Mouse (Mus musculus): Measurements from ENCODE around the gene Atad1. TPM values are rescaled to one million over a fixed set of nuclear protein-coding genes. Genes with fewer than 3 reads are reported as not detected.

Gene Atad1
- polyA plus RNA-seq, 1 experiment from 2014 or later: 41.2 TPM

DNA sequence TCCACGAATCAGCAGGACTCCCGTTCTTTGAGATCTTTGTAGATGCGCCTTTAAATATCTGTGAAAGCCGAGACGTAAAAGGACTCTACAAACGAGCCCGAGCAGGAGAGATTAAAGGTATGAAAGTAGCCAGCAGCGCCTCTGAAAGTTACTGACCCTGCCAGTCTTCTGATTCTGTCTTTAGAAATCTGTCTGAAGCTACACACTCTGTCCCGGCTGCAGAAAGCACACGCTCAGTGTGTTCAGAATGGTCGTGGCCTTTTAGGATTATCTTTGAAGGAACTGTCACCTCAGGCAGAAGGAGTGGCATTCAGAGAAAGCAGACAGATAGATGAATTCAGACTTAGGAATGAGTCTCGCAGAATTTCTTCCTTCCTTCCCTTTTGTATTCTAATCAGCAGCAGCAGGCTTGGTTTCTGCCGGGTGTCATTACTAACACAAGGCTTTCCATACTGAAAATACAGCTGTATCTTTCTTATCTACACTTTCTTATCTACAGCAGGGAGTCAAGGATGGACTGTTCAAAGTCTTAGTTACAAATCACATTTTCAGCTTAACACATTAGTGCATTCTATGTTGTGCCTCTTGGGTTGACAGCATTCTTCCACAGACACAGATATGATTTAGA, 101.2 kb downstream of the Atad1 start:
- Histone ChIP-seq H3K4me3 (ENCODE audit: low read depth, low read length) (no peak overlapping the region), H3K9ac (replicated peaks; ENCODE audit: low read depth) (no peak overlapping the region), H3K36me3 (ENCODE audit: insufficient read depth, low read length) (no peaks in the 10 kb centered on the region), H3K9me3 (ENCODE audit: low read length) (no peaks in the 10 kb centered on the region), H3K27me3 (replicated peaks; ENCODE audit: insufficient read depth, low read length) (no peaks in the 10 kb centered on the region), H3K4me1 (ENCODE audit: insufficient read depth, low read depth, low read length) (no peaks in the 10 kb centered on the region), H3K27ac (ENCODE audit: low read length) (no peak overlapping the region), H3K4me2 (replicated peaks; ENCODE audit: low read depth, low read length) (no peak overlapping the region)
- ATAC-seq: no peak
- 39% methylated on average over 13 of the region's 13 CpGs for WGBS
- no peak for TF ChIP-seq EP300 (IDR thresholded peaks at IDR 0.05)
- no peak for TF ChIP-seq CTCF (IDR thresholded peaks at IDR 0.05)
- DNase-seq (ENCODE audit: low spot score): no peak

DNA sequence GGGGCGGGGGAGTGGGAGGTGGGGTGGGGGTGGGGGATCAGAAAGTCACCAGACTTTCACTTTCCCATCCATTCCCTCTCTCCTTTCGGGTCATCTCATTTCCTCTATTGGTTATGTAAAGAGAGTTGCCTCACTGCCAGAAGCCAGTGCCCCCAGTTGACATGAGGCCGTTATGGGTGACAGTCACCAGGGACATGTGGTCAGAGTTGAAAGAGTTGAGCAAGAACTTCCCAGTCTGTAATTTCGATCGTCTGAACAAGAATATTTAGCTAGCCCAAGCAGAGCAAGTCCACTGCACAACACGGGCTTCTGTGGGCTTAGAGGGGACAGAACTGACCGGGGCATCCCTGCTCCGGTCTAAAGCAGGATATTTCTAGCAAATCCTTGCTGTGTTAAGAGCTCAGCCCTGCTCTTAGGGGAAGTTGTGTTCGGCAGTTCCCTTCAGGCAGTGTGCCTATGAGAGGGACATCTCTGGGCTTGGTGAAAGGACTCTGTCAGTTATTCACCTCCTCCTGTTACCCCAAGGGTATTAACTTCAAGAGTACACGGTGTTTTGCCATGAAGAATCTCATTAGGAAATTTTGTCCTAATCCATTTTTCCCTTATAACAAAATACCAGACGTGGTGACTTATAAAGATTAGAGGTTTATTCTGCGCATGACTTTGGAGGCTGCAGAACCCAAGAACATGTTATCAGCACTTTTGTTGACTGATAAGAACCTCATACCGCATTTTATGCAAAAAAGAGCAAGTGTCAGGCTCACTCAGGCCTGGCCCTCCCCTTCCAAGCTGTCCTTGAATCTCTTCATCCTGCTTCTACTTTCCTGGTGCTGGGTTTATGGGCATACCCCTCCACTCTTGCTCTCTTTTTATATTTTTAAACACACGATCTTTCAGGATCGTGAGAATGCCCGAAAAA, 102.0 kb downstream of the Atad1 start:
- no peak overlapping the region for H3K4me3 ChIP-seq (ENCODE audit: low read depth, low read length)
- H3K9me3 ChIP-seq (ENCODE audit: low read length): no peaks in the 10 kb centered on the region
- 0 out of 2 replicates have a peak overlapping the region, but pooled peaks have one; percentile 3 for H3K4me2 ChIP-seq (replicated peaks; ENCODE audit: low read depth, low read length)
- ATAC-seq: peak; percentile 52
- no peak for TF ChIP-seq EP300 (IDR thresholded peaks at IDR 0.05)
- TF ChIP-seq CTCF (IDR thresholded peaks at IDR 0.05): no peak
- H3K36me3 ChIP-seq (ENCODE audit: insufficient read depth, low read length): no peaks in the 10 kb centered on the region
- WGBS: 56% methylated on average over 16 of the region's 16 CpGs
- peak; percentile 57 for DNase-seq (ENCODE audit: low spot score)
- H3K4me1 ChIP-seq (ENCODE audit: insufficient read depth, low read depth, low read length): no peaks in the 10 kb centered on the region
- H3K9ac ChIP-seq (replicated peaks; ENCODE audit: low read depth): no peak overlapping the region
- H3K27me3 ChIP-seq (replicated peaks; ENCODE audit: insufficient read depth, low read length): no peaks in the 10 kb centered on the region
- H3K27ac ChIP-seq (ENCODE audit: low read length): no peak overlapping the region

DNA sequence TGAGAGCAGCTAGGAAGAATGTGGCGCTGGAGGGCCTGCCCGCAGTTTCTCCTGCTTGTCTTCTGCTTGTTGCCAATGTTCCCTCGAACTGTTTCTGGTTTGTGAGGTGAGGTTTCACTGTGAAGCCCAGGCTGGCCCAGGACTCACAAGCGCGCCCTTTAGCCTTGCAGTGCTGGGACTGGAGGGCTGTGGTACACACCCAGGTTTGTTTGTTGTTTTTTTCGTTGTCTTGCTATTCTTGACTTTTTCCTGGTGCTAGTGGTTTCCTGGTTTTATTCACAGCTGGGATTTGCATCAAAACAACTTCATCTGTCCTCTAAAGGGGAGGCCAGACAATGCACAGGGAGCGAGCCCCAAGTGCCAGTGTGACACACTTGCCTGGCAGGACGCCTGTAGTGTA, 104.7 kb downstream of the Atad1 start:
- H3K4me3 ChIP-seq (ENCODE audit: low read depth, low read length): no peak overlapping the region
- H3K27ac ChIP-seq (ENCODE audit: low read length): no peak overlapping the region
- 74% methylated on average over 8 of the region's 8 CpGs for WGBS
- TF ChIP-seq CTCF (IDR thresholded peaks at IDR 0.05) (no peak), EP300 (IDR thresholded peaks at IDR 0.05) (no peak)
- H3K4me2 ChIP-seq (replicated peaks; ENCODE audit: low read depth, low read length): no peak overlapping the region
- no peak for DNase-seq (ENCODE audit: low spot score)
- no peak overlapping the region for H3K9ac ChIP-seq (replicated peaks; ENCODE audit: low read depth)
- H3K36me3 ChIP-seq (ENCODE audit: insufficient read depth, low read length): no peaks in the 10 kb centered on the region
- H3K9me3 ChIP-seq (ENCODE audit: low read length): no peaks in the 10 kb centered on the region
- no peak for ATAC-seq
- no peaks in the 10 kb centered on the region for H3K27me3 ChIP-seq (replicated peaks; ENCODE audit: insufficient read depth, low read length)
- H3K4me1 ChIP-seq (ENCODE audit: insufficient read depth, low read depth, low read length): no peaks in the 10 kb centered on the region

DNA sequence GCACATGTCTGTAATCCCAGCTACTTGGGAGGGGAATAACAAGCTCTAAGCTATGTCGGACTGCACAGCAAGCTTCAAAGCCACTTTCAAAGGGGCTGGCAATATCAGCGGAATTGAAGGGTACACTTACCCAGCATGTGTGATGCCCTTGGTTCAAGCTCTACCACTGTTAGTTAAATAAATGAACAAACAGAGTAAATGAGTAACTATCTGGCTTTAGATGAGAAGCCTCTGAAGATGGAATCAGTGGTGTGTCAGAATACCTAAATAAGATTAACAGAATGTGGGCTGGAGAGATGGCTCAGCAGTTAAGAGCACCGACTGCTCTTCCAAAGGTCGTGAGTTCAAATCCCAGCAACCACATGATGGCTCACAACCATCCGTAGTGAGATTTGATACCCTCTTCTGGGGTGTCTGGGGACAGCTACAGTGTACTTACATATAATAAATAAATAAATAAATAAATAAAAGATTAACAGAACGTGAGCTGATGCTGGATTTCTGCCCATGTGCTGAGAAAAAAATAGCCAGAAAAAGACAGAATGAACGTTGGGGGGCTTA, 110.9 kb downstream of the Atad1 start:
- Histone ChIP-seq H3K4me2 (replicated peaks; ENCODE audit: low read depth, low read length) (no peak overlapping the region), H3K36me3 (ENCODE audit: insufficient read depth, low read length) (no peaks in the 10 kb centered on the region), H3K4me3 (ENCODE audit: low read depth, low read length) (no peak overlapping the region), H3K27me3 (replicated peaks; ENCODE audit: insufficient read depth, low read length) (no peaks in the 10 kb centered on the region), H3K4me1 (ENCODE audit: insufficient read depth, low read depth, low read length) (no peaks in the 10 kb centered on the region), H3K27ac (ENCODE audit: low read length) (no peak overlapping the region), H3K9ac (replicated peaks; ENCODE audit: low read depth) (no peak overlapping the region), H3K9me3 (ENCODE audit: low read length) (no peaks in the 10 kb centered on the region)
- TF ChIP-seq EP300 (IDR thresholded peaks at IDR 0.05) (no peak), CTCF (IDR thresholded peaks at IDR 0.05) (no peak)
- no peak for ATAC-seq
- WGBS: 77% methylated on average over 7 of the region's 7 CpGs
- no peak for DNase-seq (ENCODE audit: low spot score)

DNA sequence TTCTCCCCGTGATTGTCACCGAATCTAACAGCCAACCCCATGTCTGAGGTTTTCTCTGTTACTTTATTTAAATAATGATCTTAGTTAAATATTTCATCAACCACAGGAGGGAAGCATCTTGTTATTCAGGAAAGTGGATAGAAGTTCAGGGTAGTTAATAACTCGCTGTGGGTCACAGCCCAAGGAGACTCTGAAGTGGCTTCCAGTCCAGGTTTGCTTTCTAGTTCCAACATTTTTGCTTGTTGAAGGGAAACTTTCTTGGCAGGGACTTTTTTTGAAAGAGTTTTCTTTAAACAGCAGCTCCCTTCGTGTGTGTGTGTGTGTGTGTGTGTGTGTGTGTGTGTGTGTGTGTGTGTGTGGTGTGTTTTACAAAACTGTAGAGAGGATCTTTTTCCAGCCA, 112.0 kb downstream of the Atad1 start:
- no peak overlapping the region for H3K27ac ChIP-seq (ENCODE audit: low read length)
- WGBS: 57% methylated on average over 4 of the region's 4 CpGs
- H3K4me1 ChIP-seq (ENCODE audit: insufficient read depth, low read depth, low read length): no peaks in the 10 kb centered on the region
- TF ChIP-seq EP300 (IDR thresholded peaks at IDR 0.05): no peak
- TF ChIP-seq CTCF (IDR thresholded peaks at IDR 0.05): no peak
- no peak overlapping the region for H3K4me3 ChIP-seq (ENCODE audit: low read depth, low read length)
- no peaks in the 10 kb centered on the region for H3K27me3 ChIP-seq (replicated peaks; ENCODE audit: insufficient read depth, low read length)
- H3K9me3 ChIP-seq (ENCODE audit: low read length): no peaks in the 10 kb centered on the region
- ATAC-seq (no peak), DNase-seq (ENCODE audit: low spot score) (no peak)
- no peak overlapping the region for H3K4me2 ChIP-seq (replicated peaks; ENCODE audit: low read depth, low read length)
- H3K36me3 ChIP-seq (ENCODE audit: insufficient read depth, low read length): no peaks in the 10 kb centered on the region
- no peak overlapping the region for H3K9ac ChIP-seq (replicated peaks; ENCODE audit: low read depth)

DNA sequence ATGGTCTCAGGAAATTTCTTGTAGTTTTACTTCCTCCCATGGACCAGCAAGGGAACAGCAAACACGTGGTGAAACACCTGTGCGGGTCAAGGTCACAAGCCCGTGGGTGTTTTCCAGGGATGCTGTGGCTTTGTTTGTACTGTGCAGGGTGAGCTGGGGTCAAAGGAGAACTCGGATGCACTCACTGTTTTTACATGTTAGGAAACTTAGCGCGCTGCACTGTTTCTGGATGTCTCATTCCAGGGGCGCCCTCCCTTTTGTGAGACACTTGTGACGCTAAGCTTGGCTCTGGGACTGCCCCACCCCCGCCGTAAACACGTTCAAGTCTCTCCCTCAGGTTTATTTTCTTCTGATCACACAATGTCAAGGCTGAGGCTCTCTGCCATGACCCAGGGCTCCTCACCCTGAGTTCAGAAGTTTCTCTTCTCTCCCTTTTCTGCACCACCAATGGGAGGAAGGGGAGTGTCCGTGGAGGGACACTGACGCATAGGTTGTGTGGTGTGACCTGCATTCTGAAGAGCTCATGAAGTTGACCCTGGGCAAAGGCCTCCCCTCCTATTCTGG, 112.7 kb downstream of the Atad1 start:
- Histone ChIP-seq H3K27ac (ENCODE audit: low read length) (no peak overlapping the region), H3K36me3 (ENCODE audit: insufficient read depth, low read length) (no peaks in the 10 kb centered on the region), H3K4me3 (ENCODE audit: low read depth, low read length) (no peak overlapping the region), H3K27me3 (replicated peaks; ENCODE audit: insufficient read depth, low read length) (no peaks in the 10 kb centered on the region), H3K4me2 (replicated peaks; ENCODE audit: low read depth, low read length) (no peak overlapping the region), H3K9me3 (ENCODE audit: low read length) (no peaks in the 10 kb centered on the region), H3K9ac (replicated peaks; ENCODE audit: low read depth) (no peak overlapping the region), H3K4me1 (ENCODE audit: insufficient read depth, low read depth, low read length) (no peaks in the 10 kb centered on the region)
- WGBS: 39% methylated on average over 13 of the region's 13 CpGs
- ATAC-seq: no peak
- TF ChIP-seq EP300 (IDR thresholded peaks at IDR 0.05) (no peak), CTCF (IDR thresholded peaks at IDR 0.05) (no peak)
- no peak for DNase-seq (ENCODE audit: low spot score)

Data from lung, postnatal 0 days (tissue).